Mouse (Mus musculus) erythroblast, embryonic 14.5 days (primary cell): Measurements from ENCODE around the gene Chchd5. TPM values are rescaled to one million over a fixed set of nuclear protein-coding genes. Genes with fewer than 3 reads are reported as not detected.

Experiments used
- H3K27me3 ChIP-seq: 2 replicates; pipeline ENCODE4 v1.6.1; 2012; ENCODE audit warnings: inconsistent platforms; ENCODE audit not compliant: control insufficient read depth
- H3K36me3 ChIP-seq: 2 replicates; pipeline ENCODE4 v1.6.1; 2012; ENCODE audit warnings: mild to moderate bottlenecking, inconsistent platforms; ENCODE audit not compliant: control insufficient read depth
- H3K4me1 ChIP-seq: 2 replicates; pipeline ENCODE4 v1.6.1; 2012; ENCODE audit warnings: inconsistent platforms; ENCODE audit not compliant: control insufficient read depth
- H3K4me3 ChIP-seq: replicated peaks from 2 replicates; pipeline ENCODE3; 2012; ENCODE audit warnings: moderate library complexity, mild to moderate bottlenecking, inconsistent platforms
- H3K9me3 ChIP-seq: 2 replicates; pipeline ENCODE4 v1.6.1; 2012; ENCODE audit warnings: low read length, inconsistent platforms, mixed read lengths; ENCODE audit not compliant: control insufficient read depth
- GATA1 ChIP-seq: IDR thresholded peaks from 2 replicates; pipeline ENCODE4 v1.6.1; 2012; ENCODE audit warnings: low read length, inconsistent platforms, mixed read lengths
- TAL1 ChIP-seq: IDR thresholded peaks from 3 replicates; pipeline ENCODE4 v1.6.1; 2012; ENCODE audit warnings: low read length, inconsistent platforms, mixed read lengths
- polyA plus RNA-seq: library from polyadenylated mRNA; stranded (reverse); fragments of >175 nt; gene quantifications from 2 replicates; pipeline ENCODE4 v1.2.3, GENCODE M21; 2012

Chchd5 gene
- polyA plus RNA-seq, 1 experiment: 0.43 TPM

DNA sequence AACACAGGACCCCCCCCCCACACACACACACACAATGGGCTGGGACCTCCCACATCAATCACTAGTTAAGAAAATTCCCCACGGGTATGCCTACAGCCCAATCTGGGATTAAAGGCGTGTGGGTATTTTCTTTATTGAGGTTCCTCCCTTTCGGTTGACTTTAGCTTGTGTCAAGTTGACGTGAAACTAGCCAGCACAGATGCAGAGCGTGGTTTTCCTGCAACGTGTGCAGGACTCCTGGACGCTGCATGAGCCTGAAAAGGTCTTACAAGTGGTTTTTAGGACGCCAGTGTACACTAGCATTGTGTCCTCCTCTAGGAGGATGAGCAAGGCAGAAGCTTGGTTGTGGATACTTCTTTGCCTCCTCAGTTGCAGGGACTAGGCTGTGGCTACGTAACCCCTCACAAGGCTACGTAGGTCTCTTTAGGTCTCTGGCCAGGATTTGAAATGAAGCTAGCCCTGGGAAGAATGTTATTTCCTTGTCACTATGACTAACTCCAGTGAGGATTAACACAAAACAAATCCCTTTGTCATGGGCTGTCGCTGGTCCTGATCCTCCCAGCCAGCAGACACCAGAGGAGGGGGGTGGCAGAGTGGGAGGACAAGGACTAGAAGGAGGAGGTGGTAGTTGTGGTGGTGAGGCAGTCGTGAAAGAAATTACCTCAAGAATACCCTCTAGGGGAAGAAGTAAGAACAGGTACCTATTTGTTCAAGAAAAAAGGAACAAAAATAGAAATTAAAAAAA, 47.3 kb downstream of the Chchd5 start:
- Histone ChIP-seq H3K36me3 (no peaks in the 10 kb centered on the region), H3K4me3 (no peak overlapping the region), H3K9me3 (no peaks in the 10 kb centered on the region), H3K4me1 (peaks cover 24% of the 10 kb centered on the region), H3K27me3 (peaks cover 21% of the 10 kb centered on the region)
- TF ChIP-seq TAL1 (no peak), GATA1 (no peak)

DNA sequence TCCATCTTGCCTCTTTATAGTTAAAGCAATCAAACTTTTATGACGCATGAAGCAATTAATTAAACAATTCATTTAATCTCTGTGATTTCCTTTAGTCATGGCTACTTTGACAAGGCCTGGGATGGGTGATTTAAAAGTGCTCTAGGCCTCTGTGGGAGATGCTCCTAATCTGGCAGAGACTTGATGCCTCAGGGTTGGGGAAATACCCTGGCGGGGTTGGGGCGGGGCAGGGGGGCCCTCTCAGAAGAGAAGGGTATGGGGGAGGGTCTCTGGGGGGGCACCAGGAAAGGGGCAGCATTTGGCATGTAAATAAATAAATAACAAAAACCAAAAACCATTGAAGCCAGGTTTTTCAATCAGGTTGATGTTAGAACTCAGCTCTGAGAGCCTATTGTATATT, 48.2 kb downstream of the Chchd5 start:
- no peaks in the 10 kb centered on the region for H3K9me3 ChIP-seq
- H3K36me3 ChIP-seq: no peaks in the 10 kb centered on the region
- no peak for TF ChIP-seq TAL1
- H3K4me3 ChIP-seq: no peak overlapping the region
- peaks cover 21% of the 10 kb centered on the region for H3K27me3 ChIP-seq
- H3K4me1 ChIP-seq: peaks cover 32% of the 10 kb centered on the region

DNA sequence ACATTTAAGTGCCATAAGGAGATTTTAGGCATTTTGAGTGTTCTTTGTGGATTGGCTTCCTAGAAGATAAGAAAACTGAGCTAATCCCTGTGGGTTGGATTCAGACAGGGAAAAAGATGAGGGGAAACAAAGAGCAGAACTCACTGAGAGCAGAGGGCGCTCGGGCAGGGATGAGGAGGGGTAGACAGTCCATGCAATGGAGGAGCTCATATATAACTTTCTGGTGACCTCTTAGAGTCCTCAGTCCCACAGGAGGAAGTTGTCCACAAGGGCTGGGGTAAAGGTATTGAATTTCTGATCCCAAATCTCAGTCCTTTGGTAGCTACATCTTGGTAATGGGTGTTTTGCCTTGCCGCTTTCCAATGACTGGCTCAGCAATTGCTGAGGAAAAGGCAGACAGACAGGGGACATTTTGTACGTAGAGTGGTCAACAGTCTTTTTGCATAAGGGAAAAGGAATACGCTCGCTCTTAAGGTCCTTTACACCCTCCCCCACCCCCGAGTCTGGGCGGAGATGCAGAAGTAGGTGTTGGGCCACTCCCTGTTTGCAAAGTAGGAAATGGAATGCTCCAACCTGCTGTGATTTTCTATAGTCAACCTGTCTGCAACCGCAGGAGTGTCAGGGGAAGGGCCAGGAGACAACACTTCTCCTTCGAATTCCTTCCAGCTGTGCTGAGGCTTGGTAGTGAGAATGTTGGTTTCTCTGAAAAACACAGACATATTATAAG, 48.8 kb downstream of the Chchd5 start:
- no peaks in the 10 kb centered on the region for H3K9me3 ChIP-seq
- H3K27me3 ChIP-seq: peaks cover 19% of the 10 kb centered on the region
- TF ChIP-seq TAL1 (no peak), GATA1 (no peak)
- H3K4me1 ChIP-seq: peaks cover 34% of the 10 kb centered on the region
- H3K4me3 ChIP-seq: no peak overlapping the region
- no peaks in the 10 kb centered on the region for H3K36me3 ChIP-seq

DNA sequence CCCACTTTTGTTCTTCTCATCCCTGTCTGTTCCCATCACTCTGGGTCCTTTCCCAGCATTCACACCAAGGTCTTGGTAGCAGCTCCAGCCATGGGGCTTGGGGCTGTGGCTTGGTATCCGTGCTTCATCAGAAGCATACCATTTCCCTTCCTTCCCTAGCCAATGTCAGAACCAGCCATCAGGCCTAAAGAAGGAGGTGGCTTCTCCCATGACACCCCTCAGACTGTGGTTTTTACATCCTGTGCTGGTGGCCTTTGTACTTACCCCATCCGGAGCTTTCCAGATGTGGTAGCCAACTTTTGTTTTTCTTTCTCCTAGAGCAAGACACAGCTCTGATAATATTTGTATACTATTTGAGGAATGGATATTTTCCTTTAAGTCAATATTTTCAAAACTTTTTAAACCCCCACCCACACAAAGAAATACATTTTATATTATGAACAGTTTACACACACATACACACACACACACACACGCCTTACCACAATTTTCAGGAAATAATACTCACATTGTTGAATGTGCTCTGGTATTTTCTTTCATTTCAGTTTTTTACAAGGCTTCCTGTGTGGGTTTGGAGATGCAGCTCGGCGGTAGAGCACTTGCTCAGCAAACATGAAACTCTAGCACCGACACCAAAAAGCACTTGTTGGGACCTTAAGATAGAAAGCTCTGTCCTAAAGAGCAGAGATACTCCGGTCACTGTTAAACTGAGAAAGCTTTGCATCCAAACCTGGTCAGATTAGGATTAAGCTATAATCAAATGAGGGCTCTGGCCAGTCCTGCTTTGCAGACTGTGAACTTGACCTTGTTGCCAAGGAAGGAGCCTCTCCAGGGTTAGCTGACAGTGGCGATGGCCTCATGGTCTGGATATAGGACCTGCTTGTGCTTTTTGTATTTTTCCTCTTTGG, 50.7 kb downstream of the Chchd5 start:
- TF ChIP-seq TAL1: no peak
- no peak for TF ChIP-seq GATA1
- Histone ChIP-seq H3K9me3 (no peaks in the 10 kb centered on the region), H3K27me3 (peaks cover 6% of the 10 kb centered on the region), H3K36me3 (no peaks in the 10 kb centered on the region), H3K4me1 (peaks cover 30% of the 10 kb centered on the region), H3K4me3 (no peak overlapping the region)

DNA sequence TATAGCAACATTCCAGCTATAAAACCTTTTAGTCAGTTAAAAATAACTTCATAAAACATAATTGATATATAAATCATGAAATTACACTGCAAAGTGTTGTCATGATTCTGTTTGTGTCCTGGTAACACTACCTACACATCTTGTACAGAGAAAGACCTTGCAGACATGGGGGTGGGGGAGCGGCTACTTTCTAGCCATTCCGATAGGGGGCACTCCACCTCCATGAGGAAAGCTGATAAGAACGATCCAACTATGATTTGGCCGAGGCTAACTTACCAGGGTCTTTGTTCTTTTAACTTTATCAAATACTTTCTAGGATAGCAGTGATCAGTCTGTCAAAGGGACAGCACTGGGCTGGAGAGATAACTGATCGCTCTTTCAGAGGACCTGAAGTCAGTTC, 52.0 kb downstream of the Chchd5 start:
- Histone ChIP-seq H3K27me3 (peaks cover 3% of the 10 kb centered on the region), H3K36me3 (no peaks in the 10 kb centered on the region), H3K9me3 (no peaks in the 10 kb centered on the region), H3K4me1 (peaks cover 29% of the 10 kb centered on the region), H3K4me3 (no peak overlapping the region)
- no peak for TF ChIP-seq TAL1
- TF ChIP-seq GATA1: no peak

DNA sequence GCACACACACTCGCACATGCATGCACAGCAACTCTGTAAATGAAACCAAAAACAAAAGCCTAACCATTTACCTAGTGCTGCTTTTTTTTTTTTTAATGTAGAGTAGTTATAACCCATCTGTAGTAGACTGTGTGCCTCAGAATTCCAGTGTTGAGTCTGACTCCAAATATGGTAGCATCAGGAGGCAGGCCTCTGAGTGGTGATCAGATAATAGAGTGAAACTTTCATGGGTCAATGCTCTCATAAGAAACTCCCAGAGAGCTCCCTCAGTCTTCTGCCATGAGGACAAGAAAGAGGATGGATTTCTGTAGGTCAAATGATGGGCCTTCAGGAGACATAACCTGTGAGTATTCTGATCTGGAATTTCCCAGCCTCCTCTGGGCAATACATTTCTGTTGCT, 52.9 kb downstream of the Chchd5 start:
- TF ChIP-seq GATA1: no peak
- no peak for TF ChIP-seq TAL1
- Histone ChIP-seq H3K9me3 (no peaks in the 10 kb centered on the region), H3K4me3 (no peak overlapping the region), H3K27me3 (peaks cover 3% of the 10 kb centered on the region), H3K36me3 (no peaks in the 10 kb centered on the region), H3K4me1 (peaks cover 26% of the 10 kb centered on the region)

DNA sequence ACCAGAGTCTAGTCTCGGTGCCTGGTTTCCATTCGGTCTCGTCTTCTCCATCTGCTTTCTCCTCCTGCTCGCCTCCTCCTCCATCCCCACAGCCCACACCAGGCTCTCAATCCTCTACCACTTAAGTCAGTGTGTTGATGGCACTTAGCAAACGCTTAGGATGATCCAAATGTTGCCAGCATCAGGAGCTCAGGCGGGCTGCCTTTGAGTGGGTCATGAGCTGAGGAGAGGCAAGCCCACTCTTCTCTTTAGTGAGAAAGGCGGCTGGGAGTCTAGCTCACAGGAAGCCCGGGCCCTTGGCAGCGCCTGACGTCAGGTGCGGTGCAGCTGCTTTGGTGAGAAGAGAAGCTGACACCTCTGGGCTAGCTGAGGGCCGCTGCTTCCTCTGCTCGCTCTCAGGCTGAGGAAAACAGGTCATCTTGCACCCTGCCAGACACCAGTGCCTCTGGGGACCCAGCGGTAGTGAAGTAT, 54.1 kb downstream of the Chchd5 start:
- Histone ChIP-seq H3K36me3 (no peaks in the 10 kb centered on the region), H3K4me1 (peaks cover 24% of the 10 kb centered on the region), H3K9me3 (no peaks in the 10 kb centered on the region), H3K4me3 (no peak overlapping the region), H3K27me3 (peaks cover 2% of the 10 kb centered on the region)
- TF ChIP-seq GATA1 (no peak), TAL1 (no peak)

Other genes starting within 250 kb of the Chchd5 start
- not detected in 2 replicates for gene Zc3h8, start 185.6 kb upstream of the Chchd5 start, polyA plus RNA-seq
- gene Zc3h6, start 162.3 kb upstream of the Chchd5 start, polyA plus RNA-seq: 0.17 and 0.26 TPM in 2 replicates
- gene Gm10762, start 162.0 kb upstream of the Chchd5 start, polyA plus RNA-seq: 0.26 and 0.27 TPM in 2 replicates
- gene Vinac1, start 81.5 kb upstream of the Chchd5 start, polyA plus RNA-seq: not detected in 2 replicates
- 0.05 and 0.06 TPM in 2 replicates for gene Ttl, start 63.8 kb upstream of the Chchd5 start, polyA plus RNA-seq
- gene Polr1b, start 28.7 kb upstream of the Chchd5 start, polyA plus RNA-seq: 0.15 TPM in 2 replicates
- 13.6 and 18.4 TPM in 2 replicates for gene Slc20a1, start 69.1 kb downstream of the Chchd5 start, polyA plus RNA-seq
- 3.9 and 5.0 TPM in 2 replicates for gene Ckap2l, start 167.5 kb downstream of the Chchd5 start, polyA plus RNA-seq
- 0.02 TPM in 1 of 2 replicates, not detected in the other for gene Il1a, start 180.3 kb downstream of the Chchd5 start, polyA plus RNA-seq
- gene Il1b, start 241.4 kb downstream of the Chchd5 start, polyA plus RNA-seq: not detected in 2 replicates